Comparison of ENCODE assay signal across 10 mouse cellular contexts in genomic region chr1:162643752-162644151, GRCm38 (mm10). TPM values are rescaled to one million over a fixed set of nuclear protein-coding genes. Genes with fewer than 3 reads are reported as not detected.
A peak's percentile ranks its signal among the peaks of the same experiment; 100 is the strongest.
DNase-seq lines count a peak whose midpoint lies in the region; ATAC-seq and TF ChIP-seq lines count a peak whose summit lies in the region.
"Had no signal": no experiment of that assay in that cellular context is flagged by ENCODE, and none has a peak within 500 bp of the region (broad histone marks: within the 10 kb centered on the region; RNA-seq: fewer than 3 reads in every experiment).

No protein-coding gene starts in this region.

- H3K27me3 ChIP-seq in hindbrain, embryonic 14.5 days (ENCODE audit: control insufficient read depth, insufficient read depth, low read length), result no peaks in the 10 kb centered on the region
- H3K27me3 ChIP-seq in hindbrain, embryonic 13.5 days, result no peaks in the 10 kb centered on the region
- no peaks in the 10 kb centered on the region for H3K27me3 ChIP-seq in stomach, postnatal 0 days (ENCODE audit: control insufficient read depth, insufficient read depth, low read length)

- TF ChIP-seq POLR2A in lung, adult 2 months (IDR thresholded peaks at IDR 0.05; ENCODE audit: borderline replicate concordance, extremely low read depth, low read depth, low read length), result no peak

- 45% methylated on average over 4 of the region's 4 CpGs for WGBS in hindbrain, embryonic 14.5 days
- 60% methylated on average over 4 of the region's 4 CpGs for whole genome bisulfite sequencing in hindbrain, embryonic 13.5 days
- WGBS in lung, adult 2 months, result 12% methylated on average over 4 of the region's 4 CpGs
- WGBS in stomach, postnatal 0 days, result 21% methylated on average over 4 of the region's 4 CpGs

- H3K4me3 ChIP-seq in hindbrain, embryonic 14.5 days (replicated peaks; ENCODE audit: low read length), result no peak overlapping the region
- no peak overlapping the region for H3K4me3 ChIP-seq in hindbrain, embryonic 13.5 days
- no peak overlapping the region for H3K4me3 ChIP-seq in lung, adult 2 months (replicated peaks; ENCODE audit: extremely low read depth, low read depth, low read length)
- no peak overlapping the region for H3K4me3 ChIP-seq in stomach, postnatal 0 days (ENCODE audit: low read depth, low read length)

- no peaks in the 10 kb centered on the region for H3K9me3 ChIP-seq in hindbrain, embryonic 14.5 days (ENCODE audit: control insufficient read depth, low read length)
- no peaks in the 10 kb centered on the region for H3K9me3 ChIP-seq in hindbrain, embryonic 13.5 days
- H3K9me3 ChIP-seq in stomach, postnatal 0 days (ENCODE audit: control insufficient read depth, low read length), result no peaks in the 10 kb centered on the region

- H3K27ac ChIP-seq in hindbrain, embryonic 14.5 days, result no peak overlapping the region
- H3K27ac ChIP-seq in hindbrain, embryonic 13.5 days, result no peak overlapping the region
- H3K27ac ChIP-seq in stomach, postnatal 0 days (replicated peaks), result no peak overlapping the region
- H3K27ac ChIP-seq: liver, embryonic 14.5 days had no signal

- H3K4me1 ChIP-seq in hindbrain, embryonic 14.5 days (replicated peaks; ENCODE audit: control insufficient read depth, insufficient read depth, low read length), result no peaks in the 10 kb centered on the region
- 0 out of 2 replicates have a peak, but pooled peaks cover 6% of the 10 kb centered on the region for H3K4me1 ChIP-seq in hindbrain, embryonic 13.5 days (replicated peaks)
- H3K4me1 ChIP-seq in lung, adult 2 months (ENCODE audit: control insufficient read depth, insufficient read depth, low read length), result peaks cover 5% of the 10 kb centered on the region
- H3K4me1 ChIP-seq in stomach, postnatal 0 days (replicated peaks; ENCODE audit: control insufficient read depth, insufficient read depth), result peaks cover 2% of the 10 kb centered on the region; the same call in 1 of the 2 replicates

- TF ChIP-seq EP300 in stomach, postnatal 0 days (optimal IDR thresholded peaks at IDR 0.05), result no peak

- DNase-seq in hindbrain, embryonic 14.5 days (ENCODE audit: low spot score), result peak; percentile 44
- peak; percentile 37 for DNase-seq in adrenal gland, adult 8-10 months
- peak; percentile 33 to 57 for DNase-seq in frontal cortex, adult 2 months (ENCODE audit: extremely low spot score in 1 of 2, low spot score in 1 of 2)
- DNase-seq in kidney, adult 9 months, result peak; percentile 38
- peak; percentile 57 for DNase-seq in lung, adult 2 months
- DNase-seq in spleen, postnatal 14 days (ENCODE audit: low spot score in 2 of 2), result no peak
- DNase-seq in stomach, postnatal 0 days (ENCODE audit: low spot score), result no peak

- no peaks in the 10 kb centered on the region for H3K36me3 ChIP-seq in hindbrain, embryonic 14.5 days (replicated peaks; ENCODE audit: control insufficient read depth, insufficient read depth)
- H3K36me3 ChIP-seq in hindbrain, embryonic 13.5 days, result no peaks in the 10 kb centered on the region
- H3K36me3 ChIP-seq in stomach, postnatal 0 days (ENCODE audit: control insufficient read depth, insufficient read depth, low read length), result no peaks in the 10 kb centered on the region

- no peak for TF ChIP-seq CTCF in lung, adult 2 months (IDR thresholded peaks at IDR 0.05; ENCODE audit: insufficient read depth, low read length)
- no peak for TF ChIP-seq CTCF in stomach, postnatal 0 days (IDR thresholded peaks at IDR 0.05; ENCODE audit: low read depth)

- no peak overlapping the region for H3K4me2 ChIP-seq in hindbrain, embryonic 14.5 days (replicated peaks)
- H3K4me2 ChIP-seq in hindbrain, embryonic 13.5 days, result no peak overlapping the region
- H3K4me2 ChIP-seq in stomach, postnatal 0 days (replicated peaks; ENCODE audit: low read depth), result no peak overlapping the region

- no peak overlapping the region for H3K9ac ChIP-seq in hindbrain, embryonic 14.5 days
- H3K9ac ChIP-seq in hindbrain, embryonic 13.5 days, result no peak overlapping the region
- no peak overlapping the region for H3K9ac ChIP-seq in stomach, postnatal 0 days (ENCODE audit: low read length)
- H3K9ac ChIP-seq: liver, embryonic 14.5 days had no signal

- 0 out of 2 replicates have a peak, but pooled peaks have one; percentile 35 for ATAC-seq in hindbrain, embryonic 14.5 days (ENCODE audit: low FRiP score)
- ATAC-seq in hindbrain, embryonic 13.5 days (ENCODE audit: low FRiP score), result no peak
- no peak for ATAC-seq in stomach, postnatal 0 days (ENCODE audit: low FRiP score, low TSS enrichment)

RNA-seq across cellular contexts. Expression of gene Myoc, which starts 4.8 kb away (rescaled TPM):
- polyA plus RNA-seq in hindbrain, embryonic 14.5 days (2014; fragmentation: Nextera tagmentation; extraction: Ambion mirVana), result 0.13 TPM in 1 of 2 replicates, not detected in the other
- polyA plus RNA-seq in hindbrain, embryonic 13.5 days (2015; fragmentation: Nextera tagmentation; extraction: Ambion mirVana), result not detected in 2 replicates
- 1 to 10 TPM; 2.1 to 4.7 (median 3.3) TPM for total RNA-seq in adrenal gland, adult 8-10 months (2022)
- 9.8 and 11.9 TPM in 2 replicates for polyA plus RNA-seq in frontal cortex, adult 2 months (2012; rRNA removed)
- 0.29 and 1.3 TPM in 2 replicates for polyA plus RNA-seq in lung, adult 2 months (2012; rRNA removed)
- polyA plus RNA-seq in stomach, postnatal 0 days (2015; fragmentation: Nextera tagmentation; extraction: Ambion mirVana), result not detected in 2 replicates

RNA-seq across cellular contexts. Expression of gene Myocos, which starts 14.3 kb away (rescaled TPM):
- not detected in 2 replicates for polyA plus RNA-seq in hindbrain, embryonic 14.5 days (2014; fragmentation: Nextera tagmentation; extraction: Ambion mirVana)
- not detected in 2 replicates for polyA plus RNA-seq in hindbrain, embryonic 13.5 days (2015; fragmentation: Nextera tagmentation; extraction: Ambion mirVana)
- not detected for total RNA-seq in adrenal gland, adult 8-10 months (2022)
- polyA plus RNA-seq in frontal cortex, adult 2 months (2012; rRNA removed), result not detected in 2 replicates
- polyA plus RNA-seq in lung, adult 2 months (2012; rRNA removed), result not detected in 2 replicates
- not detected in 2 replicates for polyA plus RNA-seq in stomach, postnatal 0 days (2015; fragmentation: Nextera tagmentation; extraction: Ambion mirVana)
- polyA plus RNA-seq: embryonic facial prominence, embryonic 11.5 days; liver, embryonic 14.5 days had no signal

Comparison
In these comparisons a context has a peak if more than half of its experiments do, and no peak if none do; other contexts are left out.
1. DNase-seq: peak in hindbrain, embryonic 14.5 days (single experiment), adrenal gland, adult 8-10 months (single experiment), frontal cortex, adult 2 months (2 of 2), kidney, adult 9 months (single experiment) and lung, adult 2 months (single experiment); none in spleen, postnatal 14 days (0 of 2) and stomach, postnatal 0 days (single experiment).